Mouse (Mus musculus) right cerebral cortex, postnatal 36 days (tissue): ENCODE data around the gene Dus4l.
A peak's percentile ranks its signal among the peaks of the same experiment; 100 is the strongest.
"Not testable (repeated sequence)": the region's sequence is repeated elsewhere in the genome, so short reads cannot be mapped to it uniquely, and the experiment has no call there.

Experiments
- DNase-seq, 2 experiments: peaks; one replicate each; pipeline ENCODE4 v3.0.0; 2022; ENCODE audit warnings: low spot score in 2 of 2, mixed read lengths in 1 of 2

The Dus4l gene

GRCm38 (mm10) chr12:31654197-31654964, at the start of gene Dus4l, which contains the start of gene Cog5:
Gene Dus4l, minus strand, starts transcription at chr12:31654826.
Gene Cog5, plus strand, starts transcription at chr12:31654869.
- peak; percentile 92 to 94 for DNase-seq

GRCm38 (mm10) chr12:31703904-31704303, 49.3 kb upstream of the Dus4l start:
- no peak for DNase-seq

- DNase-seq, result no peak
These were observed 46.8 kb upstream of the Dus4l start for GRCm38 (mm10) chr12:31701411-31701810.

GRCm38 (mm10) chr12:31700623-31701347, 46.2 kb upstream of the Dus4l start:
- no peak for DNase-seq

DNA sequence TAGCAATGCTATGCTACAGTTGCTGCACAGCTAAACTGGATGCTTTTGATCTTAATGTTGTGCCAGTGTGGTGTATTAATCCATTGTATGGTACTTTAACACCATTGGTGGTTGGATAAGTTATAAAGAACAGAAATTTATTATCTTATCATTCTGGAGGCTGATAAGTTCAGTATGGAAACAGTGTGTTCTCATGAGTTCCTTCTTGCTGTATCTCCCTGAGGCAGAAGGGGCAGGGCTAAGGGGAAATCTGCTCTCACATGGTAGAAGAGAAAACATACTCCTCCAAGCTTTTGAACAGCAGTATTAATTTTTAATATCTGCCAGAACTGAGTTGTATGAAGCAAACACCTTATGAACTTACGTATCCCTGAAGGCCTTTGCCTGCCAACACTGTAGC, 38.7 kb upstream of the Dus4l start:
- DNase-seq, result no peak

DNA sequence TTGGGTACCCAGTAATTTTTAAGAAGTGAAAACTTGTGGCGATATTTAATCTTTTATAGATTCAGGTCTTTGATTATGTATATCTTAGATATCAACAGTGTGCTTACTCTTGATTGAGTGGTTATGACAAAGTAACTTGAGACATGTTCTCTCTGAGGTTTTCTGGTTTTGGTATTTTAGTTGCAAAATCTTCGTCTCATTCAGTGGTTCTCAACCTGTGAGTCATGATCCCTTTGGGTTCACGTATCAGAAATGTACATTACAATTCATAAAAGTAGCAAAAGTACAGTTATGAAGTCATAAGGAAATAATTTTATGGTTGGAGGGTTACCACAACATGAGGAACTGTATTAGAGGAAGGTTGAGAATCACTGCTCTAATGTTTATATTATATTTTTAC, 32.1 kb upstream of the Dus4l start:
- no peak for DNase-seq

- DNase-seq, result no peak
These were observed 12.6 kb upstream of the Dus4l start for GRCm38 (mm10) chr12:31667187-31667586.

GRCm38 (mm10) chr12:31665999-31666398, 11.4 kb upstream of the Dus4l start:
- no peak for DNase-seq

DNA sequence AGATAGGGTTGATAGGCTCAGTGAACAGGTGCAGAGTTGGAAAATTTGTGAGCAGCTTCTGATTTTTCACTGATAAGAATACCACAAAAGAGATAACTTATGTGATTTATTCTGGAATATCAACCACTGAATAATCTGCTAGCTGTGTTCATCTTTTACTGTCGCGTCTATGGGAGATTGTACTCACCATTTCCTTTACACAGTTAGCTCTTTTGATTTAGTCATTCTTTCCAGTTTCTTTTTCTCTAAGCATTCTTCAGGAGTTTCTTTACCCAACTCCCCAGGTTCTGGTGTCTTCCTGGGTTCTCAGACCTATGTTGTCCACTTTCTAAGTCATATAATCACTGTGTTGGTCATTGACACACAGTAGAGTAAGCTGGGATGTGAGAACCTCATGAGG, 2.2 kb upstream of the Dus4l start:
- DNase-seq, result no peak

GRCm38 (mm10) chr12:31654965-31655477, 395 bp upstream of the Dus4l start:
- no peak for DNase-seq

DNA sequence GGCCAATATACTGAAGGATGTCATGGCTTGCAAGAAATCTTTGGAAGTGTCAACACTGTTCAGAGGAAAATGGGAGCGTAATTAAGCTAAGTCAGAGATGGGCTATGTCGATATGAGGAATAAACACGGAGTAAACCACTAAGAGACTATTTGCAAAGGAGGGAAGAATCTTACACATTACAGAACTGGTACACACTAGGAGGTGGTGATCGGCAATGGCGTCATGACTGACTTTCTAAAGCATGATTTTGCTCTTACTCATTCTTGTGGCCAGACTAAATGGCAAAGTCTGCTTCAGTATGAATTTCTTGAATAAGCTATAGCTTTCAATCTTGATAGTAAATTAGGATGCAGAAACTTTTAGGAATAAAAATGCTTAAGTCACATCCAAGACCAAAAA, 1.0 kb downstream of the Dus4l start:
- DNase-seq, result no peak

DNA sequence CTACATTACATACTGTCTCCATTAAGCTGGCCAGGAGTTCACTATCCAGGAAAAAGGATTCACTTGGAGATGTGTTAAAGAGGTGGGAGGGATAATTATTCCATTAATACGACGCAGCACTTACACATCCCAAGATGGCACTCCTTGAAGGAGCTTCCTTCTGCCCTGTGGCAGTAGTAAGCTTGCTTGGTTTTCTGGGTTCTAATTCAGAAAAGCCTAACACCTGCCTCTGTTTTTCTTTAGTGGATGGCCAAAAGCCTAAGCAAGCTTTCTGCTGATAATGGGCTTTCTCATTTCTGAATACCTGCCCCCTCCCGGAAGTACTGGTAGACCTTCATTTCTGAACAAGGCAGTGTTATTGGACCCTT, 19.4 kb downstream of the Dus4l start:
- no peak for DNase-seq

DNA sequence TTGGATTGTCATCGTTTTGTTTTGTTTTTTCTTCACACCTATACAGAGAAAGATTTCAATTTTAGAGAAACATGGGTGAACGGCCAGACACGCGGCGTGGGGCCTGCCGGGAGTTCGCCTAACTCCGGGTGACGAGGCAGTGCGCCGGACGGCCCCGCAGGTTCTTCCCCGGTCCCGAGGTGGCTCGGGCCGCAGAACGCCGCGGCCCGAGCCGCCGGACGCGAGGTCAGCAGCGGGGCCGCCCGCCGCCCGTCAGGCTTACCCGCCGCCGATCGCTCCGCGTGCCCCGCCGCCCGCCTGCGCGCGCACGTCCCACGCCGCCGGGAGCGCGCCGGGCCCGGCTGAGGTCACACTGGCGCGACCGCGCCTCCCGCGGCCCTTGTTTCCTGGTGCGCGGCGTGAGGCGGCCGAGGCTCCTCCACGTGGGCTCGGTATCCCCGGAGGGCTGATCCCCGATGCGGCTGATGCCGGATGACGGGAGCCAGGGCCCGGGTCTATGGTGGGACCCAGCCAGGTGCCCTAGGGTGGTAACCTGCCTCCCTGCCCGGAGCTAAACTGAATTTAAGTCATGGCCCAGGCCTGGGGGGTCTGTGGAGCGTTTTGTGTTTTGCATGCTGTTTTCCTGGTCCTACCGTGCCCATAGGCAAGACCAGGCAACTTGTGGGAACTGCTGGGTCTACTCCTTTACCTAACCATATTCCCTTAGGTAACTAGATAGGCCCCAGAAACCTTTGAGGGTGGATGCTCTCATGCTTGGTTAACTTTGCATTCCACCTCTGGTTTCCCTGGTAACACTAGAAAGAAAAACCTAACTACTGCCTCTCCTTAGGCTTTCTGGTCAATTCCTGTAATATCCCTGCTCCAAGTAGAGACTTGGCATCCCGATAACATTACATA, 20.0 kb downstream of the Dus4l start, which contains the start of gene Bcap29:
Bcap29 (minus strand) TSS at position 316 of the 897 bp plus-strand sequence.
- DNase-seq, result peak; percentile 14 to 25

GRCm38 (mm10) chr12:31633970-31634342, 20.7 kb downstream of the Dus4l start:
- no peak for DNase-seq

- DNase-seq, result not testable (repeated sequence)
These were observed 26.2 kb downstream of the Dus4l start for GRCm38 (mm10) chr12:31628396-31628795.

DNA sequence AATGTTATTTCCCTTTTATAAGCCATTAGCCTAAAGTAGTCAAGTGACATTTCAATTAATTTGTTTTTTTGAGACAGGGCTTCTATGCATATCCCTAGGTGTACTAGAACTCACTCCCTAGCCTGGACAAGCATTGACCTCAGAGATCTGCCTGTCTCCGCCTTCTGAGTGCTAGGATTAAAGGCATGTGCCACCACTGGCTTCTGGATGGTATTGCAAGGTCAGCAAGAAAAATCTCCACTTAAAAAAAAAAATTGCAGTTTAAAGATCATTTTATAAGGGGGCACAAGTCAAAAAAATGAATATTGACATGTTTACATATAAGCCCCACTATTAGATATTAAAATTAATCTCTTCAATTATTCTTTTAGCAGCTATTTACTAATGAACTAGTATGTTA, 29.6 kb downstream of the Dus4l start:
- DNase-seq, result no peak

DNA sequence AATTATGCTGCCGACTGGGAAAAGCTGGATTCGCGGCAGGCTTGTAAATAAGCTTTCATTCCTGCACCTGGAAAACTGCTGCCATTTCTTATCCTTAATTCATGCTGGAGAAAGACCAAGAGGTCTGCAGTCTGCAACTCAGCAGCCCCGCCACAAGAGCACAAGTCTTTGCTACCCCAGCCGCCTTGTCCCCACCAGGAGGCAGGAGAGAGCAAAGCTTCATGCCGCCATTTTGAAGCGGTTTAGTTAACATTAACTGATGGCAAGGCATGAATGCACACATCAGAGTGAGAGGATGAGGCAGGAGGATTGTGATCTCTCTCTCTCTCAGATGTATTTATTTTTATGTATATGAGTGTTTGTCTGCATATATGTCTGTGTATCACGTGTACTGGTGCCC, 34.5 kb downstream of the Dus4l start:
- DNase-seq, result no peak

DNA sequence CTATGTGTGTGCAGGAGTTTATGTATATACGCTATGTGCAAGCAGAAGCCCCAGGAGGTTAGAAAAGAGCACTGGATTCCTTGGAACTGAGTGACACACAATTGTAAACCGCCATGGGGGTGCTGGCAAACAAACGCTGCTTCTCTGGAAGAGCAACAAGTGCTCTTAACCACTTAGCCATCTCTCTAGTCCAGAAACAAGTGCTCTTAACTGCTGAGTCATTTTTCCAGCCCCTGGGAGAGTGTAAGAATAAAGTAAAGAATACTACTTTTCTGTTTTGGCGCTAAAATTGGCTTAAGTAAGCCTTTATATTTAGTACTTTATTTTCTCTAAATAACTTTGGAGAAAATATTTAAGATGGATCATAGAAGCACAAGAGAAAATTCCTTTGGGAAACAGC, 41.3 kb downstream of the Dus4l start:
- DNase-seq, result no peak

DNA sequence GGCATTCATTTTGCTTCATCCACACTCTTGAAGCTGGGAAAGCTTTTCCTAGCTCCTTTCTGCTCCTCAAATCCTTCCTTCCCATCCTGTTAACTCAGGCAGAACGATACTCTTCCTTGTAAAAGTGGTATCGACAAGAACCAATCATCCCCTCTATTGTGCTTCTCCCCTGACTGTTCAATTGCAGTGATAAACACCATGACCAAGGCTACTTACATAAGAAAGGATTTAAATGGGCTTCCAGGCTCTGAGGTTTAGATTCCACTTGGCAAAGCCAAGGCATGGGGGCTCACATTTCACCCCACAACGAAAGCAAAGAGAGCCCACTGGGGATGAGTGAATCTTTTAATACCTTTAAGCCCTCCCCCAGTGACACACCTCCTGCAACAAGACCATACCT, 46.5 kb downstream of the Dus4l start:
- no peak for DNase-seq

- no peak for DNase-seq
These were observed 49.7 kb downstream of the Dus4l start for GRCm38 (mm10) chr12:31604894-31605293.

GRCm38 (mm10) chr12:31603586-31603985, 51.0 kb downstream of the Dus4l start:
- DNase-seq, result no peak

DNA sequence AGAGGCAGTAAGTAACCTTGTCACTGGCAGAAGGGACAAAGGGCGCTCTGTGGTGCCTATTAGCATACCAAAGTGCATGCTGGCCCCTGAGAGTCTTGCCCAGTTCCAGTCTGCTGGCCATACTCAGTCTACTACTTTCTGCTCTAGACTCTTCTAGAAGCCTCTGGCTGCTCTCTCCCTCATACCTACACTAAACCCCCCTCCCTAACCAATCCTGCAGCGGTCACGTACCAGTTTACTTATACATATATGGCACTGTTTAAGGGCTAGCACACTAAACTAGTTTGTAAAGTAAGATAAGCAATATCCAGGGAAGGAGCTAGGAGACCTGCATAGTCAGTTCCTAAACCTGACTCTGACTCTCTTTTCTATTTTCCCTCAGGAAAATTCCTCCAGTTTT, 60.3 kb downstream of the Dus4l start:
- no peak for DNase-seq
